16 mouse cellular contexts compared by ENCODE assay signal in the genomic region with DNA sequence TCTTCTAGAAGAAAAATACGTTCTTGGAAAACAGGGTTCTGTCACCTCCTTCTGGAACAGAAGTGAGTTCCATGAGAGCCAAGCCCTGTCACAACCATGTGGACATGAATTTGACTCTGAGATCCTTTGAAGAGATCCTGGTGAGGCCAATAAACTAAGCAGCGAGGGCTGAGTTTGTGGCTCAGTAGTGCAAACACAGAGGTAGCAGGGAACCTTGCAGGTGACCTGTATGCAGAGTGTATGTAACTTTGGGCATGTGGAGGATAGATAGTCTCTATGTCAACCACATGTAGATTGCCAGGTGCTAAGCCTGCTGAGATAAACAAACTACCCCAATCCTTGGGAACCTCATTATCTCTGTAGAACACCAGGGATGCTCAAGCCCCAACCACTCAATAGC.
"Had no signal": no experiment of that assay in that cellular context is flagged by ENCODE, and none has a peak within 500 bp of the region (broad histone marks: within the 10 kb centered on the region; RNA-seq: fewer than 3 reads in every experiment).

No protein-coding gene starts in this region.

- H3K27ac ChIP-seq: neural tube, embryonic 13.5 days; neural tube, embryonic 15.5 days; stomach, embryonic 15.5 days; stomach, postnatal 0 days had no signal

- DNase-seq: retina, postnatal 1 day; right cerebral cortex, adult 18-20 months; right cerebral cortex, postnatal 14 days; right cerebral cortex, postnatal 25 days; right cerebral cortex, postnatal 4 days; spleen, adult 18-20 months; thymus, adult 18-20 months; thymus, adult 2 months; thymus, postnatal 14 days; thymus, postnatal 25 days; thymus, postnatal 36 days; thymus, postnatal 4 days had no signal

- H3K9me3 ChIP-seq: stomach, embryonic 15.5 days had no signal

- H3K27me3 ChIP-seq: stomach, embryonic 15.5 days had no signal

- H3K9ac ChIP-seq: neural tube, embryonic 13.5 days; neural tube, embryonic 15.5 days; stomach, embryonic 15.5 days had no signal

- H3K36me3 ChIP-seq: neural tube, embryonic 13.5 days; neural tube, embryonic 15.5 days; stomach, embryonic 15.5 days had no signal

- H3K4me1 ChIP-seq: neural tube, embryonic 15.5 days; stomach, embryonic 15.5 days had no signal

- H3K4me3 ChIP-seq: neural tube, embryonic 13.5 days; neural tube, embryonic 15.5 days; stomach, embryonic 15.5 days had no signal

- H3K4me2 ChIP-seq: neural tube, embryonic 13.5 days; neural tube, embryonic 15.5 days; stomach, embryonic 15.5 days had no signal
